Mouse (Mus musculus) lung, embryonic 16.5 days (tissue): ENCODE measurements around the gene Rnf34. TPM values are rescaled to one million over a fixed set of nuclear protein-coding genes. Genes with fewer than 3 reads are reported as not detected.

Source experiments
- ATAC-seq: fragments of 200-750 bp; cut with Nextera tagmentation; 2 replicates; pipeline ENCODE4 v1.8.0; 2017; ENCODE audit warnings: low read depth, mild to moderate bottlenecking, moderate library complexity
- H3K27ac ChIP-seq: fragments of 300-500 bp; sonication (generic); 2 replicates; pipeline ENCODE4 v1.5.1; 2014; ENCODE audit warnings: mild to moderate bottlenecking, control low read depth, low read length
- H3K27me3 ChIP-seq: fragments of 300-500 bp; sonication (generic); 2 replicates; pipeline ENCODE4 v1.6.1; 2014; ENCODE audit warnings: low read depth, low read length, mixed read lengths; ENCODE audit not compliant: control insufficient read depth, insufficient read depth
- H3K36me3 ChIP-seq: fragments of 300-500 bp; sonication (generic); 2 replicates; pipeline ENCODE4 v1.6.1; 2014; ENCODE audit warnings: low read length; ENCODE audit not compliant: control insufficient read depth, insufficient read depth
- H3K4me1 ChIP-seq: fragments of 300-500 bp; sonication (generic); replicated peaks from 2 replicates; pipeline ENCODE4 v1.6.1; 2014; ENCODE audit warnings: low read length, mixed read lengths; ENCODE audit not compliant: control insufficient read depth, insufficient read depth
- H3K4me2 ChIP-seq: fragments of 300-500 bp; sonication (generic); 2 replicates; pipeline ENCODE4 v1.6.1; 2014; ENCODE audit warnings: low read depth, low read length, control low read depth
- H3K4me3 ChIP-seq: fragments of 300-500 bp; sonication (generic); 2 replicates; pipeline ENCODE4 v1.5.1; 2014; ENCODE audit warnings: mild to moderate bottlenecking, low read length, control low read depth
- H3K9ac ChIP-seq: fragments of 300-500 bp; sonication (generic); 2 replicates; pipeline ENCODE4 v1.6.1; 2014; ENCODE audit warnings: low read length, control low read depth
- H3K9me3 ChIP-seq: fragments of 300-500 bp; sonication (generic); 2 replicates; pipeline ENCODE4 v1.6.1; 2016; ENCODE audit warnings: low read length; ENCODE audit not compliant: control insufficient read depth
- WGBS: fragments of 180-500 bp; shearing (Covaris S2); extraction: QIAGEN DNeasy Blood & Tissue Kit; methylation state at CpG from one replicate; pipeline ENCODE4 v1.1.7; 2014; 5-methylcytosine and 5-hydroxymethylcytosine counted together
- polyA plus RNA-seq: library from polyadenylated mRNA; unstranded; fragments of >200 nt; fragmentation: Nextera tagmentation; extraction: Ambion mirVana; gene quantifications from 2 replicates; pipeline ENCODE4 v1.2.1, GENCODE M21; 2015

The Rnf34 gene
- polyA plus RNA-seq, 1 experiment from 2014 or later = 29.1 TPM

GRCm38 (mm10) chr5:122901666-122902065 is 51.8 kb downstream of the Rnf34 start:
- no peak for ATAC-seq
- H3K4me1 ChIP-seq = peaks cover 11% of the 10 kb centered on the region
- 42% methylated on average over 3 of the region's 3 CpGs for WGBS

GRCm38 (mm10) chr5:122902228-122902627 is 52.4 kb downstream of the Rnf34 start:
- Histone ChIP-seq H3K27ac (no peak overlapping the region), H3K4me3 (no peak overlapping the region), H3K9ac (no peak overlapping the region), H3K9me3 (no peaks in the 10 kb centered on the region), H3K4me2 (no peak overlapping the region), H3K27me3 (no peaks in the 10 kb centered on the region), H3K36me3 (no peaks in the 10 kb centered on the region), H3K4me1 (peaks cover 11% of the 10 kb centered on the region)
- no peak for ATAC-seq
- whole genome bisulfite sequencing = 58% methylated on average over 6 of the region's 6 CpGs

More at GRCm38 (mm10) chr5:122901666-122902065, 51.8 kb downstream of the Rnf34 start:
- Histone ChIP-seq H3K9ac (no peak overlapping the region), H3K36me3 (no peaks in the 10 kb centered on the region), H3K9me3 (no peaks in the 10 kb centered on the region), H3K4me2 (no peak overlapping the region), H3K27ac (no peak overlapping the region), H3K4me3 (no peak overlapping the region), H3K27me3 (no peaks in the 10 kb centered on the region)

- no peak overlapping the region for H3K27ac ChIP-seq
- no peak for ATAC-seq
- H3K36me3 ChIP-seq = no peaks in the 10 kb centered on the region
- no peaks in the 10 kb centered on the region for H3K27me3 ChIP-seq
- no peak overlapping the region for H3K4me2 ChIP-seq
- WGBS = 77% methylated on average over 5 of the region's 5 CpGs
- no peak overlapping the region for H3K4me3 ChIP-seq
- H3K9ac ChIP-seq = no peak overlapping the region
- H3K9me3 ChIP-seq = no peaks in the 10 kb centered on the region
- H3K4me1 ChIP-seq = peaks cover 6% of the 10 kb centered on the region; the same call in 1 of the 2 replicates
Measured at GRCm38 (mm10) chr5:122903165-122903564, 53.3 kb downstream of the Rnf34 start.

- WGBS = 92% methylated on average over 1 of the region's 1 CpGs
Measured at GRCm38 (mm10) chr5:122907182-122907581, 57.3 kb downstream of the Rnf34 start.

GRCm38 (mm10) chr5:122908001-122908400 is 58.2 kb downstream of the Rnf34 start:
- no peaks in the 10 kb centered on the region for H3K9me3 ChIP-seq
- H3K4me3 ChIP-seq = no peak overlapping the region
- H3K36me3 ChIP-seq = no peaks in the 10 kb centered on the region
- 96% methylated on average over 2 of the region's 2 CpGs for whole genome bisulfite sequencing
- no peaks in the 10 kb centered on the region for H3K4me1 ChIP-seq
- no peak overlapping the region for H3K27ac ChIP-seq
- H3K4me2 ChIP-seq = no peak overlapping the region
- H3K9ac ChIP-seq = no peak overlapping the region
- no peaks in the 10 kb centered on the region for H3K27me3 ChIP-seq
- ATAC-seq = no peak

More at GRCm38 (mm10) chr5:122907182-122907581, 57.3 kb downstream of the Rnf34 start:
- Histone ChIP-seq H3K4me1 (no peaks in the 10 kb centered on the region), H3K4me3 (no peak overlapping the region), H3K36me3 (no peaks in the 10 kb centered on the region), H3K27ac (no peak overlapping the region), H3K4me2 (no peak overlapping the region), H3K9me3 (no peaks in the 10 kb centered on the region), H3K27me3 (no peaks in the 10 kb centered on the region), H3K9ac (no peak overlapping the region)
- ATAC-seq = no peak

- Histone ChIP-seq H3K9ac (no peak overlapping the region), H3K4me1 (no peaks in the 10 kb centered on the region), H3K27me3 (no peaks in the 10 kb centered on the region), H3K9me3 (no peaks in the 10 kb centered on the region), H3K27ac (no peak overlapping the region), H3K4me3 (no peak overlapping the region), H3K4me2 (no peak overlapping the region), H3K36me3 (no peaks in the 10 kb centered on the region)
- 83% methylated on average over 18 of the region's 18 CpGs for WGBS
- no peak for ATAC-seq
Measured at GRCm38 (mm10) chr5:122909481-122909880, 59.6 kb downstream of the Rnf34 start.

GRCm38 (mm10) chr5:122912863-122913262 is 63.0 kb downstream of the Rnf34 start:
- 89% methylated on average over 4 of the region's 4 CpGs for WGBS
- Histone ChIP-seq H3K9ac (no peak overlapping the region), H3K27ac (no peak overlapping the region), H3K4me1 (no peaks in the 10 kb centered on the region; the same call in 1 of the 2 replicates), H3K4me2 (no peak overlapping the region), H3K27me3 (no peaks in the 10 kb centered on the region), H3K36me3 (no peaks in the 10 kb centered on the region), H3K4me3 (no peak overlapping the region), H3K9me3 (no peaks in the 10 kb centered on the region)
- ATAC-seq = no peak

- 92% methylated on average over 6 of the region's 6 CpGs for WGBS
- ATAC-seq = no peak
- no peak overlapping the region for H3K4me3 ChIP-seq
- H3K9ac ChIP-seq = no peak overlapping the region
- no peak overlapping the region for H3K4me2 ChIP-seq
- H3K27ac ChIP-seq = no peak overlapping the region
- H3K9me3 ChIP-seq = no peaks in the 10 kb centered on the region
- no peaks in the 10 kb centered on the region for H3K36me3 ChIP-seq
- no peaks in the 10 kb centered on the region for H3K27me3 ChIP-seq
- H3K4me1 ChIP-seq = no peaks in the 10 kb centered on the region; the same call in 1 of the 2 replicates
Measured at GRCm38 (mm10) chr5:122916147-122916546, 66.3 kb downstream of the Rnf34 start.

GRCm38 (mm10) chr5:122917982-122918711 is 68.3 kb downstream of the Rnf34 start:
- WGBS = 32% methylated on average over 7 of the region's 7 CpGs
- no peaks in the 10 kb centered on the region for H3K36me3 ChIP-seq
- no peaks in the 10 kb centered on the region for H3K9me3 ChIP-seq
- H3K27ac ChIP-seq = no peak overlapping the region
- H3K27me3 ChIP-seq = no peaks in the 10 kb centered on the region
- ATAC-seq = no peak
- H3K4me1 ChIP-seq = no peaks in the 10 kb centered on the region; the same call in 1 of the 2 replicates
- no peak overlapping the region for H3K9ac ChIP-seq
- no peak overlapping the region for H3K4me2 ChIP-seq
- no peak overlapping the region for H3K4me3 ChIP-seq
